Mouse (Mus musculus) left cerebral cortex, adult 8-10 months (tissue): ENCODE measurements at regions not wholly inside any gene's neighbourhood (a gene's known extent, or its start where the extent isn't known, plus 50 kb on each side); places are given as distances from the start of the nearest gene placed in this dataset.
A peak's percentile ranks its signal among the peaks of the same experiment; 100 is the strongest.

ENCODE experiments used
- DNase-seq, 2 experiments: peaks; one replicate each; pipeline ENCODE4 v3.0.0; 2022; ENCODE audit warnings: low spot score in 2 of 2

DNA sequence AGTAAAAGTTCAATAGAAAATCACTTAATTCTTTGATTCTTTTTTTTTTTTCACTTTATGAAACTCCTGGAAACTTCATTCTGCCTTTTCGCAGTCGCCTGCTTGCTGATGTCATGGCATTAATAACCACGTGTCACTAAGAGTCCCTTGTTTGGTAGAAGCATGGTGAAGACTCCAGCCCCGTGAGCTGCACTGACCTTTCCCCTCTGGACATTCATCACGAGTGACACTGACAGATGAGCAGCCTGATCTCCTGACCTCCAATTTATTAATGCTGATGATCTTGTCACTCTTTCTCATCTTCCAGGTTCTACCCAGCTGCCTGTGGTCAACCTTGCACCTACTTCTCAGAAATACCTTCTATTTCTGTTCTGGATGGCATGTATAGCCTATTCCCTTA lies 867.1 kb upstream of the Slit2 start:
- DNase-seq, result no peak

DNA sequence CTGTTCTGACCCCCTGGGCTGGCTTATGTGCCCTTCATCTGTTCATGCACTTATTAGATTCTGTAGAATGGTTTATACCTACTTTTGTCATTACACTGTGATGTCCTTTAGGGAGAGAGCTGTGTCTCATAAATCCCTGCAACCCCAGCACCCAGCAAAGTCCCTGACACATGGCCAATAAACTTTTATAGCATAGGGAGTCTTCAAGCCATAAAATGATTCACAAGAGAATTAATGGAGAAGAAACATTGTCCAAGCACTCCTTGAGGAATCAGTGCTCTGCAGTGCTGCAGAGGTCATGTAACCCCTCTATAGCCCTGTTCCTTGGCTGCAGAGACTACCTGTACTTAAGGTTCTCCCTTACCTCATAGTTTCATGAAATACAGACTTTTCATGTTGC lies 887.2 kb upstream of the Slit2 start:
- DNase-seq, result no peak

DNA sequence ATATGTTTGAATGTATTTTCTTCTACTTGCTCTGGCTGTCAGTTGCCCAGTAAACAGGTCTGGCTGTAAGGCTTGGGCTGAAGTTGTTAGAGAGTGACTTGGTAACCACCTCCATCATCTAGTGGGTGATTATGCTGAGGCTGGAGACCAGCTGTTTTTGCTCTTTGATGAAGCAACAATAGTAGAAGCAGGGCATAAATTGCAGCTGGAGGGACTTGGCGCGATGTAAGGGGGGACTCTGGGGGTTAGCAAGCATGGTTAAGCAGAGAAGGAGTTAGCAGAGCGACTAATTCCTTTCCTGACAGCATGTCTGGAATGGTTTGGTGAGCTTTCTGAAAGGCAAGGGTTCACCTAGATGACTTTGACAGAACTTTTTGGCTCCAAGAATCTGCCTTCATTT lies 930.0 kb upstream of the Slit2 start:
- no peak for DNase-seq

DNA sequence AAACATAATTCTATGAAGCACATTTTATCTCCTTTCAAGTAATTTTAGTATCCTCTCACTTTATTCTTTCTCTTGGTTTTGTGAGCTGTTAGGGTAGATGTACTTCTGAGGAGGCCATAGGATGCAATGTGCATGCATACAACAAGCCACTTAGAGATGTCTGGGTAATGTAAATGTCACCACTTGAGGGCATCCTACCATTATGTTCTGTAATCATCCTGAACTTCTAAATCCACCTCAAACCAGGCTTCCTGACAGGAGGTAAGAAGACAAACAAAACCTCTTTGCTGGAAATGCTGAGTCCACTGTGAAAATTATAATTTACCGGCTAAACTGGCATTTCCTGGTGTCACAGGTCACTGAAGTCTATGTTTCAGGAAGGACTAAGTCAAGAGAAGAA lies 946.2 kb upstream of the Slit2 start:
- no peak for DNase-seq

DNA sequence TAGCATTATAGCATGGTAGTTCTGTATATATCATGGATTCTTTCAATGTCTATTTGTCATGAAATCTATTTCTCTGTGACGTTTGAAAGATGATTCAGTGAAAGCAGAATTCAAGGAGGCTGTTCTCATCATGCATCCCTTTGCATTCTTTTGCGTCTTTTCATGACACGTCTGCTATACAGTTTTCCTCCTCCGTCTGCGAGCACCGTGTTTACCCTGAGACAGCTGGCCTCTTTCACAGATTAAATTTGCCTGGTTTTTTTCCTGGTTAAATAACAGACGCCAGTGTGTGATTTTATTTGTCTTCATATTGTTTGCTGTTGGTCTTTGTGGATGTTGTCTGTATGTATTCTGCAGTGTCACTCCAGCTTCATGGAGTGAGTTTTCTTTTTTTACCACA lies 948.9 kb upstream of the Slit2 start:
- DNase-seq, result peak in 1 of 2 experiments; percentile 11

DNA sequence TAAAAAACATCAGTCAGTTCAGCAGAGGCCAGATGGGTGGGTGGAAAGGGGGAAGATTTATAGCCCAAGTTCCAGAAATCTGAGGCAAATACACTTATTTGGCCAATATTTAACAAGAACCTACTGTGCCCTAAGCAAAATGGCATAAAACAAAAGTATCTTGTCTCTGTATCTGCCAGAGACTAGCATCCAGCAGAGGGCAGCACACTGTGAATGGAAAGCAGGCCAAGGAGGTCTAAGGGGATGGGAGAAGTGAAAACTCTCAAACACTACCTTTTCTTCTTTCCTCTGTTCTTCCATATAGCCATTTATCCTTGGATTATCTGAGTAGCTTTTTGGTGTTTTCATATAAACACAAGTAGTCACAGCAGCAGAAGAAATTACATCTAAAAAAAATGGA lies 968.6 kb upstream of the Slit2 start:
- DNase-seq, result no peak

DNA sequence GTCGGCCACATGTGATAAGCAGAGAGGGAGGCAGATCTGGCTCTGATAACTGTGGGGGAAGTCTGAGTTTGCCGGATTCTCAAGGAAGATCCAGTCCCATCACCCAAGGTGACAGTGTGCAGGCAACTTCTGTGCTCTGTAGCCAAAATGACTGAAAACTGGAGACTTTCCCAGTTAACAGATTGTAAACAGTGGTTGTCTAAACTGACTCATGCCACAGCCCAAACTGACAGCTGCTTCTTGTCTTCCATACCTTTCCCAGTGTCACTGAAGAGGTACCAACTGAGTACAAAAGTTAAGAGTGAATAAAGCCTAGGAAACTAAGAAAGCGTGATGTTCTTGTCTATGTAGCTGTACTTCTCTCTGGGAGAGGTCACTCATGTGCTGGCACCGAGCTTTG lies 990.4 kb upstream of the Slit2 start:
- no peak for DNase-seq

DNA sequence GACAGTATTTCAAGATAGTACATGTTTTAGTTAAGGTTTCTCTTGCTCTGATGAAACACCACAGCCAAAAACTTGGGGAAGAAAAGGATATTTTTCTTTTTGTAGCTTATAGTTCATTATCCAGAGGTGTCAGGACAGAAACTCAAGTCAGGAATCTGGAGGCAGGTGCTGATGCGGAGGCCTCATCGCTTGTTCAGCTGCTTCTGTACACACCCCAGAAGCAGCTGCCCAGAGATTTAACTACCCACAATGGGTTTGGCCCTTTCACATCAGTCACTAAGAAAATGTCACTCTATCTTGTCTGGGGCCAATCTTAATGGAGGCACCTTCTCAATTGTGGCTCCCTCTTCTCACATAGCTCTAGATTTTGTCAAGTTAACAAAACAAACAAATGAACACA lies 996.4 kb upstream of the Slit2 start:
- no peak for DNase-seq

DNA sequence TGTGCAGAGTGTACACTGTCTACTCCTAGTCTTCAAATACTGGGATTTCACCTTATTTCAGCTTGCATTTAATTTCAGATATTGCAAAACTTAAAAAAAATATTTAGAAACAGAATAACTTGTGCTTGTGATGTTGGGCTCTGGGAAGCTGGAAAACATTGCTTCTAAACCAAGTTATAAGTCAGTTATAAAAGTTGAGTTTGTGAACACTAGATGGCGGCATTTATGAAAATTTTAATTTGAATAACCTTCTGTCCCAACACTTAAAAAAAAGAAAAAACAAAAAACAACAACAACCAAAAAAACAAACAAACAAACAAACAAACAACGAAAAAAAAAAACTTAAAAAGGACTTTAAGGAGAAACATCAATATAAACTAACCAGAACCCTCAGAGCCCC lies 1002.6 kb upstream of the Slit2 start:
- DNase-seq, result no peak

DNA sequence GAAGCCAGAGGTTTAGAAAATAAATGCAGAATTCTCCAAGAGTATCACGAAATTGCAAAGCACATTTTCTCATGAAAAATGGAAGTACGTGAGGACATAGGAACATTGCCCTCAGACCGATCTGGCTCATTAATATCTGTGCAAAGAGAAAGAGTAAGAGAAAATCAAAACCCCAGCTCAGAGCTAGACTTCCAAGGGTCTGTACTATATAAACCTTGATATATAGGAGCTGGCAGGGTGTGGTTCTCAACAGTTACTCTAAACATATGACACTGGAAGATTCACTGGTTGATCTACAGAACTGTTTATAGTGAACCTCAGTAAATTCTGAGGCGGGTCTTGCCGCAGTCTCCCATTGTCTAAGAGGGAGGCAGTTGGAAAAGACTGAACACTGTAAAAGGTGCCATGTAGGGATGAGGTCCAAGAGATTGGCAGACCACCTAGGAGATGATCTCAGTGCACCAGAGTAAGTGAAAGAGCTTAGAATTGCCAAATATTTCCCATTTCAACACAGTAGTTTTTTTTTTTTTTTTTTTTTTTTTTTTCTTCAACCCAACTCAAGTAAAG lies 1014.0 kb upstream of the Slit2 start:
- no peak for DNase-seq

DNA sequence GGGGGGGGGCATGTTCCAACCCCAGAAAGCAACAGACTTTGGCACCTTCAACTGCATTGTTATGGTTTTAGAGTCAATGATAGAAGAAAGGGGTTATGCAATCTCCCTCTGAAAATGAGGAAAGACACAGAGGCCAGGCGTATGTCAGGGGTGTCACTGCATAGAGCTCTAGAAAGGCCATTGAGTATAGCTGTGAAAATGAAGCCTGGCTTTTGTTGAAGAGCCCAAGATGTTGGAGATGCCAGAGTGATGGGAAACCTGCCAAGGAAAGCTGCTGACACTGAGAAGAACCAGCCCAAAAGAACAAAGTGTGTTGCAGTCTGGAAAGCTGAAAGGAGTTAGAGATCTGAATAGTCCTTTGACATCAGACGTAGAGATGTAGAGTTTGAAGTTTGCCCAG lies 1022.2 kb upstream of the Slit2 start:
- DNase-seq, result no peak

DNA sequence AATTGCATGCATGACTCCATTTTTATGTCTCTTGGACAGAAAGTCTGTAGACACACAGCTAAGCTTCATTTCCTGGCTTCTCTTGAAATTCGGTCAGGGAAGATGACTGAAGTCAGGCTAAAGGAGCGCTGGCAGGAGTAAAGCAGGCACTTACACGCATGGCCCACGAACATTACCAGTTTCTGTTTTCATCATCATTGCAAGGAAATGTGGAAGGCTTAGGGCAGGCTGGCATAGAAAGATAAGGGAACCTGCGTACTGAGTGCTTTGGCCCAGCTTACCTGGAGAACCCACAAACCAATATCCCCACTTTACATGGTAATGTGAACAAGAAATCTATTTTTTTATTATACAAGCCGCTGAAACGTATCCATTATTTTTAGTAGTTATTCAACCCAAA lies 1056.6 kb upstream of the Slit2 start:
- no peak for DNase-seq

DNA sequence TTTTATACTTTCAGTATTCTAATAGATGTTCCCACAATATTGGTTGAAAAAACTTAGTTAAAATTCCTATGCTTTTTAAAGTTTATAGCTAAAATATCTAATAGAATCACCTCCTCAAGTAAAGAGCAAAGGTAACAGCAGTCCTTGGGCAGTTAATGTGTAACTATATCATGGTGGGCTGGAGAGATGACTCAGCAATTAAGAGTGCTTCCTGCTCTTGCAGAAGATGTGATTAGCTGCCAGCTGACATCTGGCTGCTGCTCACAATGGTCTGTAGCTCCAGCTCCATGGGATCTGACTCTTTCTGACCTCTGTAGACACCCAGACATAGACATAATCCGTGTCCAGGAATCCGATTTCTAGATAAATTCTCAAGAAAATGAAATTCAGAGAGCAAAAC lies 1044.5 kb upstream of the Lcorl start:
- no peak for DNase-seq

DNA sequence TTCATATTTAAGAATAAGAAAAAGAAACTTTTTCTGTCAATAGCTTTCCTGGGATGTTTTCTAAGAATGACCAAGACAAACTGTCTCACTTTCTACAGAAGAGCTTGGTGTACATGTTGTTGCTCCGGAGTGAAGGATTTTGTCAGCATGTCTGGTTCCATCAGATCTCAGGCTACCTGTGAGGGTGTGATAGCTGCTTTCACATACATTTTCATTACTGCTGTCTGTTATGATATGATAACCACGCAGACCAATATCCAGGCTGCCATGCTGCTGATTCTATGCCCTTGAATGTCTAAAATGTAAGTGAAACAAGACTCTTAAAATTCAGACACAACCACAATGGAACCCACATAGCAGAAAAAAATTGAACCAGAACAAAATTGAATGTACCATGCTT lies 1036.6 kb upstream of the Lcorl start:
- no peak for DNase-seq

DNA sequence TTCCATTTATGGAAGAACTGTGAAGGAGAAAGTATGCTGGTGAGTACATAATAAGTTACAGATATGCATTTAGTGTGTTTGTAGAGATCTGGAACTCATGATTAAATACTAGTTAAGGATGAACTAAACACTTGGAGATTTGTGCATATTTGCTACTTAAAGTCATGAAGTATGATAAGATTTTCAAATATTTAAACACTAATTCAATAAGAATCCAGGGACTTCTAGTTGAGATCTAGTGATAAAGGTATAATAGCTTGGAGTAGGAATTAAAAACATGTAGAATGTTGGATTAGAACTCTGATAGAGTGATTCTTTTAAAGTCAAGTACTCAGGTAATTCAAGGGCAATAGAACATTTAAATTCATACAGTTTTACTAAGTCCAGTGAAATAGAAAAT lies 1026.5 kb upstream of the Lcorl start:
- DNase-seq, result no peak

DNA sequence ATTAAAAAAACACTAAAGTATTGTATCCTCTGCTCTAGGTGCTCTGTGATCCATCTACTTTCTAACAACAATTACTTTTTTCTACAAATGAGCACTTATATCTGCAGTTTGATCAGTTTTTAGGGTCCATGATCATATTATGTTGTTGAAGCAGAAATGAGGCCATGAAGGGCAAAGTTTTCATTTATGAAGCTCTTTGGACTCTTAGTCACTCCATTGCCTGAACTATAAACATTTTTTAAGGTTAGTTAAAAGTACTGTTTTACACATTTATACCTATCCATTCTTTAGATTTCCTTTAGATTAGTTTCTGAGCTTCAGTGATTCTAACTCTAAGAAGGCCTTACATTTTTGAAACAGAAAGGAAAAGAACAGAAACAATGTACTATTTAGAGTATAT lies 999.4 kb upstream of the Lcorl start:
- DNase-seq, result no peak

DNA sequence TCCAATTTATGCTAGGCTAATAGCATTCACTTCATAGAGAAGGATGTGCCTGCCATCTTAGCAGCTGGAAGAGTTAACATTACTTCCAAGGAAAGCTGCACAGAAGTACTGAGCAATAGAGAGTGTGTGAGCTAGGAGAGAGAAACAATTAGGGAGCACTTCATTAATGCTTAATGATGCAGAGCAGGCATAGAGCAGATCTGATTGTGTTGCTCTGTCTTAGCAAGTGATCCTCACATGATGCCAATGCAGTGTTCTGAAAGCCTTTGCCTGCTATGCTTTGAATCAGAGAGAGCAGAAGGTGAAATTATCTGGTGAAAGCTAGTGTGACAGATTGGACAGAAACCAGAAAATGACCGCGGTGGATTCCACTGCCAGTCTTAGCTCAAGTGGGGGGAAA lies 987.8 kb upstream of the Lcorl start:
- DNase-seq, result no peak

DNA sequence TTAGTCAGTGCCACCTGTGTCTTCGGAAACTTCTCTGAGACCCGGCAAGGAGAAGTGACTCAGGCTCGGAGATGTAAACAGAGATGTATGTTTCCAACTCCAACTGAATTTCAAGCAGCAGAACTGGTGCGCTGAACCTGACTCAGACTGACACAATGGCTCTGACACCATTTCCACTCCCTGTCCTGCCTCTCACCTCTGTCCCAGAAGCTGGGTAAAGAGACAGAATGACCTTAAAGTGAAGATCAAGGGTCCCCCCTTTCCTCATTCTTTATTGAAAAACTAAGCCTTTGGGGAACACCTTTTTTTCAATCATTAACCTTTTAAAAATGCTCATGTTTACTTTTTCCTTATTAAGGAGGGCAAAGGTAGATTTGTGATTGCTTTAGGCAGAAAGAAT lies 979.4 kb upstream of the Lcorl start:
- DNase-seq, result no peak

DNA sequence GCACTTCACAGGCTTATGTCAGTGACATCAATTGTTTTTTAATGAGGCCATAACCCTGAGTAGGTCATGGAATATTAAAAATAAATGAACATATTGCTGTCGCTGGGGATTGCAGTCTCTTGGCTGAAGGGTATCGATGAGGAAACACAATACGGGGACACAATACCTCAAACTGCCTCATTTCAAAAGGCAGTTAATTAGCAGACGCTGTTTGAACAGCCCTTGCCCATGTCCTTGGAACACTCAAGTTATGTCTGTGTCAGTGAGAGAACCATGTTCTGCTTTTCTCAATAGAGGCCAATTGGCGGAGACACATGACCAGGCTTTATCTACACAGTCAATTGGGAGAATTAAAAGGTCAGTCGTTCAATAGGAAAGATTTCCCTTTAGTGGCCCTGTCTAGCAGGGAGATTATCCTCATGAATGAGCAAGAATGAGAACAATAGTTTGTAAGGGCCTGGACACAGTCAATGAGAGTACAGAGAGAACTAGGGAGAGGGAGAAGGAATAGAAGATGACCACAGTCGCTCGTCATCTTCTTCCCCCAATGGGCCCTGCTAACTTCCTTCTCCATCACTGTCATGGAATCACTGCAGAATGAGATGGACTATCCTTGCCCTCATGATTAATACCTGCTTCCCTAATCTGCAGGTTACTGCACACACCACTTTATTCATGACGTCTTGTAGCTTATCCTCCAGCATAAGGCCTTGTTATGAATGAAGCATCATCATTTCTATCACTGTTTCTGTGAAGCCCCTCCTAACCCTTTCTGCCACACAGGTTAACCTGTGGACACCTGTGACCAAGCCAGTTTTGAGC lies 973.6 kb upstream of the Lcorl start:
- no peak for DNase-seq

DNA sequence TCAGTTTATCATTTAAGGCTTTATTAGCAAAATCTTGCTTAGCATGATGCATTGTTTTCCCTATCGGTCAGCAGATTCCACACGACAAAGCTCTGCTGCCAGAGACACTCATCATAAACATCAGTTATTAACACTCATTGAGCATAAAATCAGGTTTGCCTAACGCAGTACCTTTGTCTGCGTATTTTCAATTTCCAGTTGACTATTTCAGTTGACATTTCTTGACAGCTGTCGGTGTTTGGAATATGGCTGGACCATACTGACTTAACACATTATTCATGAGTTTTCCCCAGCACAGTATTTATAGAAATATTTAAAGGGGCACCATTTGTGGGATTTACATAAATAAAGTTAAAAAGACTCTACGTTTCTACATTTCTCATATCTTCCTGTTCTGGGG lies 972.7 kb upstream of the Lcorl start:
- DNase-seq, result no peak

DNA sequence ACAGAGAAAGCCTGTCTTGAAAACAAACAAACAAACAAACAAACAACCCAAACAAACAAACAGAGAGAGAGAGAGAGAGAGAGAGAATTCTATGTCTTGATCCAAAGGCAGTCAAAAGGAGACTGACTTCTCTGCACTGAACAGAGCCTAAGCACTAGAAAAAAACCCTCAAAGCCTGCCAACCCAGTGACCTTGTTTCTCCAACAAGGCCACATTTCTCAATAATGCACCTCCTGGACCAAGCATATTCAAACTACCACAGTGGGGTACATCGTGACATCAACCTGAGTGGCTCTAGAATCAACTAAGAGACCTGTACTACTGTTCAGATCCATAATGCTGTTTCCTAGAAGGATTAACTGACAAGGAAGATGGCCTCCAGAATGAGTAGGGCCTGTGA lies 969.0 kb upstream of the Lcorl start:
- no peak for DNase-seq

DNA sequence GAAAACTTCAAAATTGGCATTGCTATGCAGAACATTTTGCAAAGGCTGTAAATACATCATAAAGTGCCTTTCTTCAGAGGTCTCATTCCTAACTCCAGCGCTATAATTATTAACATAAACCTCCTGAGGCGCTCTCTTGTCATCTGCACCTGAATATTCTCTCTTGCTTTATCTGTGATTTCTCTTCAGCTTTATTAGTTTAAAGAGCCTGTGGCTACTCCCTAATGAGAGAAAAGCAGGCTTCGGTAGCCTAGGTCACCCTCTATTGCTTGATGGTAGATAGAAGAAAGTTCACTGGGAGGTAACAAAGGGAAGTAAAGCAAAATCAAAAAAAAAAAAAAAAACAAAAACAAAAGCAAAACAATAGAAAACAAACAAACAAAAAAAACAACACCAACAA lies 967.5 kb upstream of the Lcorl start:
- no peak for DNase-seq

DNA sequence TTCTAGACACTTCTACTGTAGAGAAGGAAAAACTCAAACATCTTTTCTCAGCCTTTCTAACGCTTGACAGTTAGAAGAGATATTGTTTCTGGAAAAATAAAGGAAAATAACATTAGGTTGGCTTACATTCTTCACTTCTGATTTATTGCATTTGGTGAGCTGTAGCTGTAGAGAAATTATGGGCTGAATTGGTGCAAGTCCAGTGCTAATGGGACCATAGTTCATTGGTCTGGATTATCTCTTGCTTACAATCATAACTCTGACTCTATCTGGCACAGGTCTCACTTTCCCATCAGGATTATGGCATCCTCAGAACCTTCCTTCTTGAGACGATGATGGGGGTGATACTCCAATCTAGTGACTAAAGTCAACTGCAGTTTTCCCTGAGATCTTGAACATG lies 937.7 kb upstream of the Lcorl start:
- DNase-seq, result no peak
